26 mouse cellular contexts compared by ENCODE assay signal in genomic region chr1:62727191-62727590, GRCm38 (mm10). TPM values are rescaled to one million over a fixed set of nuclear protein-coding genes. Genes with fewer than 3 reads are reported as not detected.
DNase-seq lines count a peak whose midpoint lies in the region; ATAC-seq lines count a peak whose summit lies in the region.
"Had no signal": no experiment of that assay in that cellular context is flagged by ENCODE, and none has a peak within 500 bp of the region (broad histone marks: within the 10 kb centered on the region; RNA-seq: fewer than 3 reads in every experiment).

No protein-coding gene starts in this region.

- H3K4me3 ChIP-seq in embryonic facial prominence, embryonic 12.5 days, result no peak overlapping the region
- no peak overlapping the region for H3K4me3 ChIP-seq in embryonic facial prominence, embryonic 10.5 days
- H3K4me3 ChIP-seq in kidney, embryonic 14.5 days (ENCODE audit: low read length), result no peak overlapping the region
- no peak overlapping the region for H3K4me3 ChIP-seq in midbrain, embryonic 13.5 days (replicated peaks)
- H3K4me3 ChIP-seq in midbrain, embryonic 10.5 days, result no peak overlapping the region
- H3K4me3 ChIP-seq: embryonic facial prominence, embryonic 13.5 days; erythroblast, embryonic 14.5 days; forebrain, embryonic 12.5 days; heart, adult 2 months; heart, embryonic 13.5 days; limb, embryonic 12.5 days; midbrain, embryonic 12.5 days had no signal

- 0 out of 2 replicates have a peak, but pooled peaks cover 16% of the 10 kb centered on the region for H3K36me3 ChIP-seq in embryonic facial prominence, embryonic 12.5 days
- H3K36me3 ChIP-seq in embryonic facial prominence, embryonic 10.5 days (replicated peaks), result peaks cover 22% of the 10 kb centered on the region
- H3K36me3 ChIP-seq in kidney, embryonic 14.5 days (ENCODE audit: control insufficient read depth, insufficient read depth, low read length), result no peaks in the 10 kb centered on the region
- H3K36me3 ChIP-seq in midbrain, embryonic 13.5 days, result peaks cover 14% of the 10 kb centered on the region; the same call in 1 of the 2 replicates
- H3K36me3 ChIP-seq in midbrain, embryonic 10.5 days, result peaks cover 5% of the 10 kb centered on the region
- H3K36me3 ChIP-seq: midbrain, embryonic 12.5 days had no signal

- H3K27me3 ChIP-seq in embryonic facial prominence, embryonic 12.5 days, result no peaks in the 10 kb centered on the region
- no peaks in the 10 kb centered on the region for H3K27me3 ChIP-seq in embryonic facial prominence, embryonic 10.5 days (replicated peaks; ENCODE audit: low read depth, poor library complexity, severe bottlenecking)
- no peaks in the 10 kb centered on the region for H3K27me3 ChIP-seq in kidney, embryonic 14.5 days (ENCODE audit: control insufficient read depth, insufficient read depth, low read length)
- H3K27me3 ChIP-seq in midbrain, embryonic 13.5 days, result peaks cover 14% of the 10 kb centered on the region; the same call in 1 of the 2 replicates
- peaks cover 15% of the 10 kb centered on the region; the same call in 1 of the 2 replicates for H3K27me3 ChIP-seq in midbrain, embryonic 10.5 days (ENCODE audit: low read depth, poor library complexity, severe bottlenecking)
- H3K27me3 ChIP-seq: embryonic facial prominence, embryonic 13.5 days; forebrain, embryonic 12.5 days; heart, embryonic 13.5 days; limb, embryonic 12.5 days had no signal

- no peaks in the 10 kb centered on the region for H3K9me3 ChIP-seq in embryonic facial prominence, embryonic 12.5 days
- 0 out of 2 replicates have a peak, but pooled peaks cover 5% of the 10 kb centered on the region for H3K9me3 ChIP-seq in embryonic facial prominence, embryonic 10.5 days
- no peaks in the 10 kb centered on the region for H3K9me3 ChIP-seq in kidney, embryonic 14.5 days (ENCODE audit: control insufficient read depth, low read length)
- H3K9me3 ChIP-seq in midbrain, embryonic 13.5 days, result no peaks in the 10 kb centered on the region
- 0 out of 2 replicates have a peak, but pooled peaks cover 3% of the 10 kb centered on the region for H3K9me3 ChIP-seq in midbrain, embryonic 10.5 days (replicated peaks)
- H3K9me3 ChIP-seq: embryonic facial prominence, embryonic 13.5 days; forebrain, embryonic 12.5 days; heart, embryonic 13.5 days; limb, embryonic 12.5 days; midbrain, embryonic 12.5 days had no signal

- 47% methylated on average over 4 of the region's 4 CpGs for WGBS in embryonic facial prominence, embryonic 12.5 days
- 47% methylated on average over 4 of the region's 4 CpGs for WGBS in embryonic facial prominence, embryonic 10.5 days
- WGBS in kidney, embryonic 14.5 days, result 29% methylated on average over 4 of the region's 4 CpGs
- WGBS in midbrain, embryonic 13.5 days, result 24% methylated on average over 4 of the region's 4 CpGs
- 43% methylated on average over 4 of the region's 4 CpGs for WGBS in midbrain, embryonic 10.5 days

- H3K4me2 ChIP-seq in embryonic facial prominence, embryonic 12.5 days (replicated peaks), result no peak overlapping the region
- no peak overlapping the region for H3K4me2 ChIP-seq in kidney, embryonic 14.5 days (replicated peaks; ENCODE audit: low read depth, low read length)
- no peak overlapping the region for H3K4me2 ChIP-seq in midbrain, embryonic 13.5 days (replicated peaks)
- H3K4me2 ChIP-seq: embryonic facial prominence, embryonic 13.5 days; forebrain, embryonic 12.5 days; heart, embryonic 13.5 days; limb, embryonic 12.5 days; liver, embryonic 11.5 days; midbrain, embryonic 12.5 days had no signal

- H3K4me1 ChIP-seq in embryonic facial prominence, embryonic 12.5 days, result peaks cover 28% of the 10 kb centered on the region
- H3K4me1 ChIP-seq in embryonic facial prominence, embryonic 10.5 days, result peaks cover 56% of the 10 kb centered on the region
- peaks cover 25% of the 10 kb centered on the region for H3K4me1 ChIP-seq in kidney, embryonic 14.5 days (ENCODE audit: control insufficient read depth, insufficient read depth, low read length)
- H3K4me1 ChIP-seq in midbrain, embryonic 13.5 days (replicated peaks), result peaks cover 19% of the 10 kb centered on the region
- H3K4me1 ChIP-seq in midbrain, embryonic 10.5 days, result peaks cover 30% of the 10 kb centered on the region

- H3K9ac ChIP-seq in embryonic facial prominence, embryonic 12.5 days, result no peak overlapping the region
- H3K9ac ChIP-seq in kidney, embryonic 14.5 days (ENCODE audit: low read depth, low read length), result no peak overlapping the region
- no peak overlapping the region for H3K9ac ChIP-seq in midbrain, embryonic 13.5 days (replicated peaks)
- H3K9ac ChIP-seq: embryonic facial prominence, embryonic 13.5 days; forebrain, embryonic 12.5 days; heart, embryonic 13.5 days; limb, embryonic 12.5 days; liver, postnatal 0 days; midbrain, embryonic 12.5 days had no signal

- no peak for DNase-seq in embryonic facial prominence, embryonic 10.5 days (ENCODE audit: low spot score)
- no peak for DNase-seq in kidney, adult 8-10 months
- DNase-seq in midbrain, embryonic 10.5 days (ENCODE audit: low spot score), result no peak
- peak; percentile 68 for DNase-seq in embryo, embryonic 10.5 days (ENCODE audit: low spot score)
- DNase-seq in right cerebral cortex, postnatal 36 days (ENCODE audit: low spot score in 2 of 2), result no peak
- DNase-seq: adrenal gland, postnatal 36 days; cerebellum, adult 18-20 months; cerebellum, postnatal 36 days; gastrocnemius, postnatal 25 days; heart, adult 2 months; kidney, adult 11 months; liver, postnatal 0 days; lung, postnatal 10 days; thymus, adult 18-20 months; thymus, postnatal 36 days had no signal

- ATAC-seq in embryonic facial prominence, embryonic 12.5 days (ENCODE audit: insufficient number of reproducible peaks, insufficient read depth, low FRiP score, low TSS enrichment), result no peak
- peak; percentile 69; the same call in 1 of the 2 replicates for ATAC-seq in kidney, embryonic 14.5 days (ENCODE audit: low FRiP score, low TSS enrichment)
- ATAC-seq in midbrain, embryonic 13.5 days, result peak; percentile 47; the same call in 1 of the 2 replicates
- ATAC-seq: CD4-positive, CD25-positive, alpha-beta regulatory T cell, adult 4 months; liver, postnatal 0 days had no signal

- peak overlapping the region; percentile 17; the same call in 1 of the 2 replicates for H3K27ac ChIP-seq in embryonic facial prominence, embryonic 12.5 days
- no peak overlapping the region for H3K27ac ChIP-seq in embryonic facial prominence, embryonic 10.5 days (replicated peaks)
- H3K27ac ChIP-seq in kidney, embryonic 14.5 days (ENCODE audit: low read depth, low read length), result no peak overlapping the region; the same call in 1 of the 2 replicates
- peak overlapping the region; percentile 10; the same call in 1 of the 2 replicates for H3K27ac ChIP-seq in midbrain, embryonic 13.5 days
- H3K27ac ChIP-seq in midbrain, embryonic 10.5 days (replicated peaks), result no peak overlapping the region
- H3K27ac ChIP-seq: forebrain, embryonic 12.5 days; heart, adult 2 months; heart, embryonic 13.5 days; limb, embryonic 12.5 days; midbrain, embryonic 12.5 days had no signal

RNA-seq across cellular contexts. Expression of gene Nrp2, which starts 24.1 kb away (rescaled TPM):
- polyA plus RNA-seq in embryonic facial prominence, embryonic 12.5 days (2016; fragmentation: Nextera tagmentation; extraction: Ambion mirVana), result 45.1 and 46.2 TPM in 2 replicates
- 20.5 and 21.4 TPM in 2 replicates for polyA plus RNA-seq in embryonic facial prominence, embryonic 10.5 days (2016; fragmentation: Nextera tagmentation; extraction: Ambion mirVana)
- polyA plus RNA-seq in kidney, embryonic 14.5 days (2014; fragmentation: Nextera tagmentation; extraction: Ambion mirVana), result 5.5 and 7.1 TPM in 2 replicates
- polyA plus RNA-seq in midbrain, embryonic 13.5 days (2015; fragmentation: Nextera tagmentation; extraction: Ambion mirVana), result 15.9 and 18.7 TPM in 2 replicates
- polyA plus RNA-seq in midbrain, embryonic 10.5 days (2016; fragmentation: Nextera tagmentation; extraction: Ambion mirVana), result 10.7 and 13.2 TPM in 2 replicates

Comparison
In these comparisons a context has a peak if more than half of its experiments do, and no peak if none do; other contexts are left out.
1. H3K27ac ChIP-seq: peak in embryonic facial prominence, embryonic 12.5 days (single experiment) and midbrain, embryonic 13.5 days (single experiment); none in embryonic facial prominence, embryonic 10.5 days (single experiment), kidney, embryonic 14.5 days (single experiment) and midbrain, embryonic 10.5 days (single experiment).